Mouse (Mus musculus) colon, adult 2 months (tissue): Measurements from ENCODE around the gene Cpeb3. TPM values are rescaled to one million over a fixed set of nuclear protein-coding genes. Genes with fewer than 3 reads are reported as not detected.

ENCODE experiments used
- polyA plus RNA-seq: library from polyadenylated mRNA; depleted of rRNA; stranded (reverse); fragments of >200 nt; gene quantifications from 2 replicates; pipeline ENCODE4 v1.2.3, GENCODE M21; 2012; rRNA removed

The Cpeb3 gene
- 4.7 and 5.5 TPM in 2 replicates for polyA plus RNA-seq

DNA sequence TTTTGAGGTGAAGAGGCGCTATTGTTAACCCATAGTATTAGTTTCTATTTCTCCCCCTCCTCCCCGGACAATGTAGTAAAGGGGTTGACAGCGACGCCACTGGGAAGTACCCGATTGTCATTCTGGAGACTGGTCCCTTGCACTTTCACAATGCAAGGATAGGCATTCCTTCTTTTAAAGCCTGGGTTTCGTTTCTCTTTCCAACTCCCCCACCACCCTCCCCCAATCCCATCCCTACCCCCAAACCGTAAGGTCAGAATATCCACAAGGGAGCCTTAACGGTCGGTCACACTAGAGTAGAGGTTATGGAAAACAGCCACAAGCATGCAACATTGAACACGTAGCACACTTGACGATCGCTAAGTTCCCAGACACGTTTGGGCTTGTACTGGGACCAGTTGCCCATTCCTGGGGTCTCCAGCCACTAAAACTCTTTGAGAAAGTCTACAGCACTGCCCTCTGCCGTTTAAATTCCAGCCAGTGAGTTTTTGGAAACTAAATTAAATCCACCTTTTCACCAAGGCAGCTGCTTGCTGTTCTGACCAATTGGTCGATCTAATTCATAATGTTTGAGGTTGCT lies at the start of gene Cpeb3:
Cpeb3 (minus strand) TSS at position 426 of the 580 bp plus-strand sequence.

DNA sequence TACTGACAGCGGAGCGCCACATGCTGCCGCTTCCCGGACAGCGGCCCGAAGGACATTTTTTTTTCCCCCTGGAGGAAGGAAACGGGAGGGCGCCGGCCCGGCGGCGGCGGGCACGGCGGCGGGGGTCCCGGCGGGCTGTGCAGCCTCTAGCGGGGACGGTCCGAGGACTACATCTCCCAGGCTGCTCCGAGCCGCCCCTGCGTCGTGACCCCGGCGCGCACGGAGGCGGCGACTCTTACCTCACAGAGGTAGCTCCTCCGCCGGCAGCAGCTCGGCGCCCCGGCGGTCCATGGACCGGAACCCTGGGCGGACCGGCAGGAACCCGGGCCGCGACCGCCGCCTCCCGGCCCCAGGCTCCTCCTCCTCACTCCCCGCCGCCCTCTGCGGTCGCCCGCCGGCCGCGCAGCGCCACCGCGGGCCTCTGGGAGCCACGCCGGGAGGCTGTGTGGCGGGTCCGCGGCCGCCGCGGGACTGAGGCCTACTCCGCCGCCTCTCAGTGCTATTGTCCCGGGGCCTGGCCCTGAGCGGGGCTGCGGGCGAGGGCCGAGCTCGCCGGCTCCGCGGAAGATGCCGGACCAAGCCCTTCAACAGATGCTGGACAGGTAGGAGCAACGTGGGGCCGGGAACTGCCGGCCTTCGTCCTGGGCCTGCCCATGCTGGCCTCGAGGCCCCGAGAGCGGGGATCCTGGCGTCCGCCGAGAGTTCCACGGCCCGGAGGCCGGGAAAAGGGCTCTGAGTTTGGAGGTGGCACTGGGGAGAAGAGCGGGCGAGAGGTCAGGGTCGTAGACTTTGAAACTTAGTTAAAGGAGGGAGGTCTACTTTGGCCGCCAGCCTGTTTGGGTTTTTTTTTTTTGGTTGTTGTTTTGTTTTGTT lies 862 bp downstream of the Cpeb3 start, which contains the start of gene March5:
March5 (plus strand) TSS at position 241 of the 873 bp plus-strand sequence.

Other genes starting within 250 kb of the Cpeb3 start
- 27.1 TPM in 2 replicates for gene March5, start 1.1 kb downstream of the Cpeb3 start, polyA plus RNA-seq
- gene Ide, start 129.3 kb upstream of the Cpeb3 start, polyA plus RNA-seq, result 6.8 and 7.4 TPM in 2 replicates
- gene Kif11, start 167.8 kb upstream of the Cpeb3 start, polyA plus RNA-seq, result 1.2 and 1.7 TPM in 2 replicates
- gene Hhex, start 226.2 kb upstream of the Cpeb3 start, polyA plus RNA-seq, result 4.8 and 5.9 TPM in 2 replicates